Mouse (Mus musculus) liver, embryonic 13.5 days (tissue): ENCODE data around the gene Nr5a1. TPM values are rescaled to one million over a fixed set of nuclear protein-coding genes. Genes with fewer than 3 reads are reported as not detected.

ENCODE experiments used
- ATAC-seq: fragments of 200-750 bp; cut with Nextera tagmentation; 2 replicates; pipeline ENCODE4 v1.8.0; 2017; ENCODE audit warnings: low read depth, mild to moderate bottlenecking, moderate number of reproducible peaks, moderate library complexity
- DNase-seq: peaks from one replicate; pipeline ENCODE4 v3.0.0; 2022
- H3K27ac ChIP-seq: fragments of 300-500 bp; sonication (generic); 2 replicates; pipeline ENCODE4 v1.5.1; 2015; ENCODE audit warnings: moderate library complexity, mild to moderate bottlenecking, inconsistent platforms
- H3K27me3 ChIP-seq: fragments of 300-500 bp; sonication (generic); 2 replicates; pipeline ENCODE4 v1.6.1; 2015; ENCODE audit warnings: mild to moderate bottlenecking, inconsistent platforms
- H3K36me3 ChIP-seq: fragments of 300-500 bp; sonication (generic); 2 replicates; pipeline ENCODE4 v1.6.1; 2015; ENCODE audit warnings: mild to moderate bottlenecking, inconsistent platforms
- H3K4me1 ChIP-seq: fragments of 300-500 bp; sonication (generic); replicated peaks from 2 replicates; pipeline ENCODE4 v1.6.1; 2015; ENCODE audit warnings: inconsistent platforms
- H3K4me2 ChIP-seq: fragments of 300-500 bp; sonication (generic); 2 replicates; pipeline ENCODE4 v1.6.1; 2015; ENCODE audit warnings: inconsistent platforms, mild to moderate bottlenecking, moderate library complexity
- H3K4me3 ChIP-seq: fragments of 300-500 bp; sonication (generic); replicated peaks from 2 replicates; pipeline ENCODE4 v1.5.1; 2015; ENCODE audit warnings: mild to moderate bottlenecking, inconsistent platforms
- H3K9ac ChIP-seq: fragments of 300-500 bp; sonication (generic); 2 replicates; pipeline ENCODE4 v1.6.1; 2015; ENCODE audit warnings: mild to moderate bottlenecking, inconsistent platforms
- H3K9me3 ChIP-seq: fragments of 300-500 bp; sonication (generic); replicated peaks from 2 replicates; pipeline ENCODE4 v1.6.1; 2016; ENCODE audit warnings: inconsistent platforms
- WGBS: fragments of 180-500 bp; shearing (Covaris S2); methylation state at CpG from one replicate; pipeline ENCODE4 v1.1.7; 2015; ENCODE audit not compliant: insufficient replicate concordance; 5-methylcytosine and 5-hydroxymethylcytosine counted together
- polyA plus RNA-seq: library from polyadenylated mRNA; unstranded; fragments of >200 nt; fragmentation: Nextera tagmentation; extraction: Ambion mirVana; gene quantifications from 2 replicates; pipeline ENCODE4 v1.2.1, GENCODE M21; 2015

The Nr5a1 gene
- polyA plus RNA-seq, result not detected in 2 replicates

DNA sequence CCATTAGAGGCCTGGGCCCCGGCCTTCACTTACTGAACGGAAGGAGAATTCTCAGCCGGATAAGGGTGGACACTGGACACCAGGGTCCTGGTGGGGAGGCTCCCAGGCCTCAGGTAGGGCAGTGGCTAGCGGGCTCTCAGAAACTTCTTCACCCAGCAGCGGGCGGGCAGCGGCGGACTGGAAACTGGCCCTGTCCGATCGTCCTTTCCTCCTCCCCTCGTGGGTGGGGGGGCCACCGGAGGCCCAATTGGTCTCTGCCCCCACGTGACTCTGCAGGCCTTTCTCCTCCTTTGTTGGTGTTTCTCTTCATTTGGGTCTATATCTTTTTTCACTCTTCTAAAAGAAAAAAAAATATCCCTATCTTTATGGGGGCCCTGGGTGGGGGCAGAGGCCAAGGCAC, at the start of gene Nr5a1:
Gene Nr5a1, minus strand, starts transcription at position 219 of the 400 bp plus-strand sequence.
- DNase-seq (no peak), ATAC-seq (no peak)
- peaks cover 36% of the 10 kb centered on the region for H3K4me1 ChIP-seq
- H3K27ac ChIP-seq, result no peak within 1 kb of the TSS
- H3K9ac ChIP-seq, result no peak within 1 kb of the TSS
- H3K36me3 ChIP-seq, result no peaks in the 10 kb centered on the region
- H3K9me3 ChIP-seq, result no peaks in the 10 kb centered on the region
- peaks cover 55% of the 10 kb centered on the region for H3K27me3 ChIP-seq
- no peak within 1 kb of the TSS for H3K4me3 ChIP-seq
- no peak within 1 kb of the TSS for H3K4me2 ChIP-seq
- 78% methylated on average over 13 of the region's 13 CpGs for WGBS

GRCm38 (mm10) chr2:38739847-38740246, 25.5 kb upstream of the Nr5a1 start:
- Histone ChIP-seq H3K36me3 (no peaks in the 10 kb centered on the region), H3K9ac (no peak overlapping the region), H3K4me3 (no peak overlapping the region), H3K27me3 (no peaks in the 10 kb centered on the region), H3K9me3 (no peaks in the 10 kb centered on the region), H3K4me1 (0 out of 2 replicates have a peak, but pooled peaks cover 4% of the 10 kb centered on the region), H3K4me2 (no peak overlapping the region), H3K27ac (no peak overlapping the region)
- 64% methylated on average over 3 of the region's 3 CpGs for WGBS
- no peak for ATAC-seq
- DNase-seq, result no peak

GRCm38 (mm10) chr2:38739410-38739809, 25.1 kb upstream of the Nr5a1 start:
- Histone ChIP-seq H3K4me1 (0 out of 2 replicates have a peak, but pooled peaks cover 4% of the 10 kb centered on the region), H3K27me3 (no peaks in the 10 kb centered on the region)

DNA sequence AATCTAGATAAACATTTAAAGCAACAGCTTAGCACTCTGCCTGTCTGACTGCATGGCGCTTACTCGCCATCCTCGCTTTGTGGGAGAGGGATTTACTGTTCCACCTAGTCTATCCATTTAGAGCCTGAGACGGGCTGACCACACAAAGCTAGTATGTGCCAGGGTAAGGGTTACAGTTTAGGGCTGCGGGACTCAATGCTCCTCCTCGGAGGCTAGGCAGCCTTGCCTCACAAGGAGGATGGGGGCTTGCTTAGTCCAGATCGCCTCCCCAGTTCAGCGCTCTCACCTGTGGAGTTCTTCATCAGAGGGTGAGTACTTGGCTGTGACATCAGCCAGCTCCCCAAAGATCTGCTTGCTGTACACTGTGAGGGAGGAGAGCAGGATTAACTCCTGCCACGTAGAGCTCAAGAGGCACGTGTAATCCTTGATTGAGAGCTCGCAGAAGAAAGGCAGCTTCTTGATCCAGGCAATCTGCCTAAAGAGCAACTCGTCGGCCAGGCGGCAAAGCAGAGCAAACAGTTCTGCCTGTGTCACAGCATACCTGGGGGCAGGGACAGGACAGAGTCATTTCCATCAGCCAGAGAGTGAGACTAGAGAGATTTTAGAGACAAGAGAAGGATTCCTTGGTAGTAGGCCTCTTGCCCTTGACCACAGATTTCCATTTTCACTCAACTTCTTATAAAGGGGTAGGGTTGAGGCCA, 24.4 kb upstream of the Nr5a1 start:
- 0 out of 2 replicates have a peak, but pooled peaks cover 4% of the 10 kb centered on the region for H3K4me1 ChIP-seq
- H3K27me3 ChIP-seq, result no peaks in the 10 kb centered on the region
- no peak overlapping the region for H3K9ac ChIP-seq
- 79% methylated on average over 14 of the region's 14 CpGs for WGBS
- H3K36me3 ChIP-seq, result no peaks in the 10 kb centered on the region
- no peak overlapping the region for H3K4me3 ChIP-seq
- no peak for DNase-seq
- no peak for ATAC-seq
- H3K9me3 ChIP-seq, result no peaks in the 10 kb centered on the region
- no peak overlapping the region for H3K4me2 ChIP-seq
- no peak overlapping the region for H3K27ac ChIP-seq

More at GRCm38 (mm10) chr2:38739410-38739809, 25.1 kb upstream of the Nr5a1 start:
- H3K9me3 ChIP-seq, result no peaks in the 10 kb centered on the region
- H3K36me3 ChIP-seq, result no peaks in the 10 kb centered on the region
- ATAC-seq (no peak), DNase-seq (peak; percentile 33)
- H3K27ac ChIP-seq, result no peak overlapping the region
- H3K4me2 ChIP-seq, result no peak overlapping the region
- H3K4me3 ChIP-seq, result no peak overlapping the region
- 14% methylated on average over 7 of the region's 7 CpGs for WGBS
- H3K9ac ChIP-seq, result no peak overlapping the region

DNA sequence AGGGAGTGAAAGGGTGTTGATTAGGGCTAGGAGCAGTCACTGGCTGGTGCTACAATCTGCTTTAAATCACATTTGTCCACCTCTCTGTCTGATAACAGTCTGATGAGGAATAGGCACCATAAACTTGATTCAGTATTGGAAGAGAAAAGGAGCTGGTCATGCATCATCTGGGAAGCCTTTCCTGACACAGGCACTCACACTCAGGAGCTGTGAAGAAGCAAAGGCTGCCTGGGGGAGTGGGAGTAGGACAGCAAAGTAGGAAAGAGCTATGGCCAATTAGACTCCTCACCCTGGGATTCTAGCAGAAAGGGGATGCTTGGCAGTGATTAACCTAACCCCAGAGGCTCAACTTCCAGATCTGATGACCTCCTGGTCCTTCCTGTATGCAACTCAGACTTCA, 21.4 kb upstream of the Nr5a1 start:
- no peaks in the 10 kb centered on the region for H3K36me3 ChIP-seq
- no peak overlapping the region for H3K9ac ChIP-seq
- ATAC-seq, result no peak
- H3K27ac ChIP-seq, result no peak overlapping the region
- no peak for DNase-seq
- no peaks in the 10 kb centered on the region for H3K9me3 ChIP-seq
- H3K4me3 ChIP-seq, result no peak overlapping the region
- H3K4me1 ChIP-seq, result 0 out of 2 replicates have a peak, but pooled peaks cover 4% of the 10 kb centered on the region
- H3K27me3 ChIP-seq, result no peaks in the 10 kb centered on the region
- no peak overlapping the region for H3K4me2 ChIP-seq

GRCm38 (mm10) chr2:38734721-38735120, 20.4 kb upstream of the Nr5a1 start:
- Histone ChIP-seq H3K4me2 (no peak overlapping the region), H3K4me3 (no peak overlapping the region), H3K9me3 (no peaks in the 10 kb centered on the region), H3K27ac (no peak overlapping the region), H3K27me3 (no peaks in the 10 kb centered on the region), H3K4me1 (0 out of 2 replicates have a peak, but pooled peaks cover 4% of the 10 kb centered on the region), H3K9ac (no peak overlapping the region), H3K36me3 (no peaks in the 10 kb centered on the region)
- DNase-seq (no peak), ATAC-seq (no peak)
- 59% methylated on average over 5 of the region's 5 CpGs for WGBS

DNA sequence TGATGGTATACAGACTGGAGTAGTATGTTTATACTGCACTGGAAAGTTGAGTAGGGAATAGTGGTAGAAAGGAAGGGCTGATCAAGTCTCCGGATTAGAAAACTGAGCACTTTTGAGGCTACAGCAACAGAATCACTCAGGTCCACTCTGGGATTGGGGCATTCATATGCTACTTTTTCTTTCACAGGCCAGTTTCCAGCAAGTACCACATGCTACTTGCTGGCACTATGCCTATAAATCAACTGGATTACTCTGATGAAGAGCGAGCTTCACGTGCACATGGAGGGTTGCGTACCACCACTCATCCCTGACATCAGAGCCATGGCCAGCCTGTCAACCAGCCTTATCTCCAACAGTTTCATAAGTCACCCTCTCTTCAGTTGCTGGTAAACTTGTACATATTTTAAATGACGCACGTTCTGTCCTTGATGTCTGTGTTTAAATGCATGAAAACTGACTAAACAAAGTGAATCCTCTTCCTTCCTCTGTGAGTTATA, 16.0 kb upstream of the Nr5a1 start:
- Histone ChIP-seq H3K36me3 (no peaks in the 10 kb centered on the region), H3K9me3 (no peaks in the 10 kb centered on the region), H3K4me2 (no peak overlapping the region), H3K4me1 (no peaks in the 10 kb centered on the region), H3K27ac (no peak overlapping the region), H3K4me3 (no peak overlapping the region), H3K9ac (no peak overlapping the region), H3K27me3 (no peaks in the 10 kb centered on the region)
- WGBS, result 72% methylated on average over 6 of the region's 6 CpGs
- DNase-seq, result no peak
- ATAC-seq, result no peak

- Histone ChIP-seq H3K27me3 (no peaks in the 10 kb centered on the region), H3K27ac (no peak overlapping the region), H3K9ac (no peak overlapping the region), H3K36me3 (no peaks in the 10 kb centered on the region), H3K4me1 (no peaks in the 10 kb centered on the region), H3K4me2 (no peak overlapping the region), H3K9me3 (no peaks in the 10 kb centered on the region), H3K4me3 (no peak overlapping the region)
- 61% methylated on average over 3 of the region's 3 CpGs for whole genome bisulfite sequencing
- DNase-seq (no peak), ATAC-seq (no peak)
Observed at GRCm38 (mm10) chr2:38725427-38725826, 11.1 kb upstream of the Nr5a1 start.

DNA sequence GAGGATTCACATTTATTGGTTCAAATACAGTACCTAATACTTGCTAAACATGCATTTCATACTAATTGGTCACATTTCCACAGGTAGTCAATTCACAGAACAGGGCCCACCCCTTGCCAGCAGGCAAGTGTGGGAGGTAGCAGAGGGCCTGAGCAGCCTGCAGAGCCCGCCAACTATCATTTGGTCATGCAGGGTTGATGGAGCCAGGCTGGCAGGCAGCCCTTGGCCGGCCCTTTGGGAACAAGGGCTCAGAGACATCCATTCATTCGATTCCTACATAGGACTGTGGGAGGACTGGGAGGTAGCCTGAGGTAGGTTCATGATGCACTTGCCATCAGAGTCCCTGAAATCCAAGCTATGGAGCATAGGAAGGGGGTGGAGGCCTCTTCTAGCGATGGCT, 9.0 kb upstream of the Nr5a1 start:
- ATAC-seq (no peak), DNase-seq (no peak)
- no peak overlapping the region for H3K4me2 ChIP-seq
- 69% methylated on average over 4 of the region's 4 CpGs for WGBS
- peaks cover 16% of the 10 kb centered on the region for H3K4me1 ChIP-seq
- no peak overlapping the region for H3K4me3 ChIP-seq
- H3K36me3 ChIP-seq, result no peaks in the 10 kb centered on the region
- H3K27ac ChIP-seq, result no peak overlapping the region
- H3K9ac ChIP-seq, result no peak overlapping the region
- no peaks in the 10 kb centered on the region for H3K27me3 ChIP-seq
- no peaks in the 10 kb centered on the region for H3K9me3 ChIP-seq

DNA sequence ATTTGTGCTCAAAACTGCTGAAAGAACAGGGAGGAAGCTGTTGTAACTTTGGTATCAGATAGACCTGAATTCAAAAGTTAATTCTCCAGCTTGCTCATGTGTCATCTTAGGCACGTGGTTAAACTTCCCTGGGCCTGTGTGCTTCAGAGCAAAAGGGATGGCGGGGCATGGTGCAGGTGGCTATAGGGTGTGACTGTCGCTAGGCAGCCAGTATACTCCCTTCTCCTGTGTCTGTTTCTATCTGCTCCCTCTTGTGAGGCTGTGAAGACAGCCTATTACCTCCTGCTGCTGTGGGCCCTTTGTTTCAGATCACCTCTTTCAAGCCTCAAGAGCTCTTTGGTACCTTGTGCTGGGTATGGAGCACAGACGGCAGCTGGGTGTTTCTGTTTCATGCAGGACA, 7.7 kb upstream of the Nr5a1 start:
- H3K27ac ChIP-seq, result no peak overlapping the region
- WGBS, result 48% methylated on average over 4 of the region's 4 CpGs
- no peak overlapping the region for H3K4me2 ChIP-seq
- no peak overlapping the region for H3K4me3 ChIP-seq
- H3K9ac ChIP-seq, result no peak overlapping the region
- peaks cover 26% of the 10 kb centered on the region for H3K4me1 ChIP-seq
- H3K9me3 ChIP-seq, result no peaks in the 10 kb centered on the region
- no peaks in the 10 kb centered on the region for H3K27me3 ChIP-seq
- DNase-seq (no peak), ATAC-seq (no peak)
- H3K36me3 ChIP-seq, result no peaks in the 10 kb centered on the region

GRCm38 (mm10) chr2:38720661-38721060, 6.3 kb upstream of the Nr5a1 start:
- H3K4me2 ChIP-seq, result no peak overlapping the region
- no peak overlapping the region for H3K27ac ChIP-seq
- no peak overlapping the region for H3K4me3 ChIP-seq
- no peaks in the 10 kb centered on the region for H3K27me3 ChIP-seq
- WGBS, result 70% methylated on average over 2 of the region's 2 CpGs
- H3K4me1 ChIP-seq, result peaks cover 26% of the 10 kb centered on the region
- no peak overlapping the region for H3K9ac ChIP-seq
- no peaks in the 10 kb centered on the region for H3K9me3 ChIP-seq
- H3K36me3 ChIP-seq, result no peaks in the 10 kb centered on the region
- ATAC-seq (no peak), DNase-seq (no peak)

GRCm38 (mm10) chr2:38719354-38719753, 5.0 kb upstream of the Nr5a1 start:
- no peaks in the 10 kb centered on the region for H3K9me3 ChIP-seq
- H3K4me1 ChIP-seq, result peaks cover 26% of the 10 kb centered on the region
- 20% methylated on average over 6 of the region's 6 CpGs for WGBS
- no peak overlapping the region for H3K4me3 ChIP-seq
- H3K9ac ChIP-seq, result no peak overlapping the region
- ATAC-seq (peak; percentile 61), DNase-seq (no peak)
- no peaks in the 10 kb centered on the region for H3K36me3 ChIP-seq
- 0 out of 2 replicates have a peak overlapping the region, but pooled peaks have one; percentile 24 for H3K4me2 ChIP-seq
- H3K27me3 ChIP-seq, result peaks cover 5% of the 10 kb centered on the region
- no peak overlapping the region for H3K27ac ChIP-seq
